Mouse (Mus musculus) erythroid progenitor cell, adult 5-6 weeks (primary cell): ENCODE measurements around the gene Frrs1. TPM values are rescaled to one million over a fixed set of nuclear protein-coding genes. Genes with fewer than 3 reads are reported as not detected.

Experiments used
- ATAC-seq: replicated peaks from 2 replicates; pipeline ENCODE4 v1.8.0; 2016; ENCODE audit warnings: moderate number of reproducible peaks, mild to moderate bottlenecking, moderate TSS enrichment, inconsistent platforms; ENCODE audit not compliant: poor library complexity, low FRiP score, severe bottlenecking
- total RNA-seq, 2 experiments: library from RNA; stranded (forward) in 1 of 2; stranded (reverse) in 1 of 2; fragments of 150-400 nt in 1 of 2; fragments of 186-747, 209-891 nt in 1 of 2; gene quantifications; 2 replicates each; pipeline versions ENCODE4 v1.2.3 to v1.2.4; 2015 to 2017; ENCODE audit warnings: low replicate concordance in 2 of 2

Frrs1 gene
- total RNA-seq, 2 experiments from 2014 or later, result 16.8 to 23.5 TPM

- no peak for ATAC-seq
Observed at GRCm38 (mm10) chr3:116892206-116892563, 32.9 kb downstream of the Frrs1 start.

DNA sequence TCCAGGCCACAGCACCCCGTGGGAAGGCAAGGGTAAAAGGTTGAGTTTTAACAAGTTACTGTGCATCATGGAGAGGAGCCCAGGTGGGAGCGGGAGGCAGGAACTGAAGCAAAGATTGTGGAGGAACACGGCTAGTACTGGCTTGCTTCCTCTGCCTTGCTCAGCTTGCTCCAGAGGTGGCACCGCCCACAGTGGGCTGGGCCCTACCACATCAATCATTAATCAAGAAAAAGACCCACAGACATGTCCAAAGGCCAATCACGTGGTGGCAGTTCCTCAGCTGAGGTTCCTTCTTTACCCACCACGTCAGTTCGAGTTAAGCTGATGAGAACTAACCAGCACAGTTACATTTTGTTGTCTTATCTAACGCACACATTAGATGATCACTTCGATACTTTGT, 33.6 kb downstream of the Frrs1 start:
- no peak for ATAC-seq

DNA sequence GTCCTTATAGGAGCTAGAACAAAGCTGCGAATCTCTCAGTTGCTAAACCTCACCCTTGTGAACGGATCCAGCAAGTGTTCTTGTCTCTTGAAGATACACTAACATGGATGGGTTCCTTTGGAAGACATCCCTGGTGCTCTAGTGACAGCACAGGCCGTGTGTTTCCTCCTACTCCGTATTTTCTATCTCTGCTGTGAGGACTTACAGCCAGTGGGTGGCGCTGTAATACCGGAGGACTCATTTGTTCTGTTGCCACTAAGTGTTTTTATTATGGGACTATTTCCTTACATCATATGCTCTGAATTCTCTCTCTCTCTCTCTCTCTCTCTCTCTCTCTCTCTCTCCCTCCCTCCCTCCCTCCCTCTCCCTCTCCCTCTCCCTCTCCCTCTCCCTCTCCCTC, 44.9 kb downstream of the Frrs1 start:
- no peak for ATAC-seq

- no peak for ATAC-seq
Observed at GRCm38 (mm10) chr3:116905898-116906297, 46.6 kb downstream of the Frrs1 start.

DNA sequence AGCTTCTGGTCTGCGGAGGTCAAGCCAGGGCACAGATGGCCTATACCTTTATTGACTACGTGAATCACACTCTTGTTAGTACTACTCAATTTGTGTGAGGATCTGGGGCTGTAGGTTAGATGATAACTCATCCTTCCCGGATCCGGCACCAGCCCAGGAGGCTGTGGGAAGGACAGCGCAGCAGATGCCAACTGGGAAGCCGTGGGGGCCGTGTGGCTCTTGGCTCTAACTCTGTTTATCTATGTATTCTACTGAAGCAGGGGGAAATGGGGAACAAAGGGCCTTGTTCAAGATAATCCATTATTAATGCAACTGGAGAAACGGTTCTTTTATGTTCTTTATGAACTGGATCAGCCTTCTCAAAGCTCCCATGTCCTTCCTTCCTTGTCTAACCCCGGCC, 47.3 kb downstream of the Frrs1 start:
- no peak for ATAC-seq

GRCm38 (mm10) chr3:116914374-116914773, 55.1 kb downstream of the Frrs1 start:
- no peak for ATAC-seq

- ATAC-seq, result no peak
Observed at GRCm38 (mm10) chr3:116914931-116915330, 55.7 kb downstream of the Frrs1 start.

DNA sequence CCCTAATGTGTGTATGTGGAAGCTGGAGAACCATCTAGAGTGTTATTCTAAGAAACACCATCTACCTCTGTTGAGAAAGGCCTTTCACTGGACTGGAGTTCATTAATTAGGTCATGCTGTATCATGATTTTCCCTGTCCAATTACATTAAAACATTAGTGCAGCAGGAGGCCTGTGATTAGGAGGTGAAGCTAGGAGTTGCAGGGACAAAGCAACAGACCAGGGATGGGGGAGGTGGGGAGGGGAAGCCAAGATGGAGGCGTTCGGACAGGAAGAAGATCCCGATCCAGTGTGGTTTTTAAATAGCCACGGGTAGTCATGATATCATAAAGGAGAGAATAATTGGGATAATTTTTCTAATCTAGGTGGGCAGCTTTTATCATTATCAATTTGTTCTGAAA, 57.8 kb downstream of the Frrs1 start:
- no peak for ATAC-seq

GRCm38 (mm10) chr3:116921535-116921934, 62.3 kb downstream of the Frrs1 start:
- ATAC-seq, result no peak

- no peak for ATAC-seq
Observed at GRCm38 (mm10) chr3:116923042-116923441, 63.8 kb downstream of the Frrs1 start.

DNA sequence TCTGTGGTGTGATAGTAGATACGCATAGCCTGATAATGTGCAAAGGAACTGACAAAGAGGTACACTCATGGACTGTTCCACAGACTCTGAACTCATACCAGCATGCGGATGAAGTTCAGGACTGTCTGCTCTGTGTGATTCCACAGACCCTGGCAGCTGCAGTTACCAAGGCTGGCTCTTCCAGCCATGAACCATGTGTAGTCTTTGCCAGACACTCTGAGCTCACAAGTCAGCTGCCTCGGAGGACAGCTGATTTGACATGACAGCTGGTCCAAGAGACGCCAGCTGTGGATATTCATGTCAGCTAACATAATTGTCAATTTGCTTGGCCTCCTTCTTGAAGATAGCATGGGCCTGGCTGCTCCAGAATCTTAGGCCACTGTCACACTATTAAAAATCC, 69.7 kb downstream of the Frrs1 start:
- no peak for ATAC-seq

DNA sequence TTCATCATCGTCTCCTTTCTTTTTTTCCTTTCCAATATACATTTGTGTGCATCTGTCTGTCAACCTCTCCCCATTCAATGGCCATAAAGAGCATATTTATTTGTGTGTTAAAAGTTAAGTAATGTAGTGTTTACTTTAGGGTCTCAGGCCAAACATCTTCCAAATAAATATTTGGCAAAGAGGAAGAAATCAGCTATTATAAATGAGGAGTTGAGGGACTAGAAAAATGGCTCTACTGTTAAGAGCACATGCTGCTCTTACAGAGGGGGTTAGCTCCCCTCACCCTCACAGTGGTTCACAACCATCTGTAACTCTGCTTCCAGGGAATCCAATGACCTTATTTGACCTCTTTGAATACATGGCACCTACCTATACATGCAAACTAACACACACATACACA, 73.9 kb downstream of the Frrs1 start:
- no peak for ATAC-seq

DNA sequence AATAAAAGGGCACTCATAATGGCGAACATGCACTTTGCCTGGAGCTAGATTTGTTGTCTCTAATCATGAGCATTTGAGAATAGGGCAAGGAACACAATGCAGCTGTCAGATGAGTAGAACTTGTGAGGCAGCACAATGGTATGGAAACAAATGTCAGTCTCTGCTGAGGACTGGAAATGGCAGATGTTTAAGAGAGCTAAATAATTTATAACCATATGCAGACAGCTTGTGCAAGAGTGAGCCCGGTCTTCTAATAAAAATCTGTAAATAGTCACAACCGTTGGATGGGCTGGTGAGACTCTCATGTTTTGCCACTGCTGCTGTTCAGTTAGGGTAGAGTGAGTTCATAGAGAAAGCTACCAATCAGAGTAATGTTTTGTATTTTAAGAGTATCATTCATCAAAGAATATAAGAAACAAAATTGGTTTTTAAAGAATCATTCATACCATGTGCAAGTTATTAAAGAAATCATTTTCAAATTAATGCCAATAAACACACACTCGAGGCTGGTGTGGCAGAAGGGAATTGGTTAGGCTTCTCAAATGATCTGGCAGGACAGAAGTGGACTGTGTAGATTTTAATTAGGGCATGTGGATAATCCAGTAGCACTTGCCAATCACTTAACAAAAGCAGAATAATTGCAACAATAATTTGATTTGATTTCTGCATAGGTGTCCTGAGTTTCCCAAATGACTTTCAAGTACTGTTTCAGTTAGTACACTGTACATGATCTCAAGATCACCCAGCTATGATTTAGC, 77.8 kb downstream of the Frrs1 start:
- ATAC-seq, result no peak

- no peak for ATAC-seq
Observed at GRCm38 (mm10) chr3:116940804-116941558, 81.7 kb downstream of the Frrs1 start.

DNA sequence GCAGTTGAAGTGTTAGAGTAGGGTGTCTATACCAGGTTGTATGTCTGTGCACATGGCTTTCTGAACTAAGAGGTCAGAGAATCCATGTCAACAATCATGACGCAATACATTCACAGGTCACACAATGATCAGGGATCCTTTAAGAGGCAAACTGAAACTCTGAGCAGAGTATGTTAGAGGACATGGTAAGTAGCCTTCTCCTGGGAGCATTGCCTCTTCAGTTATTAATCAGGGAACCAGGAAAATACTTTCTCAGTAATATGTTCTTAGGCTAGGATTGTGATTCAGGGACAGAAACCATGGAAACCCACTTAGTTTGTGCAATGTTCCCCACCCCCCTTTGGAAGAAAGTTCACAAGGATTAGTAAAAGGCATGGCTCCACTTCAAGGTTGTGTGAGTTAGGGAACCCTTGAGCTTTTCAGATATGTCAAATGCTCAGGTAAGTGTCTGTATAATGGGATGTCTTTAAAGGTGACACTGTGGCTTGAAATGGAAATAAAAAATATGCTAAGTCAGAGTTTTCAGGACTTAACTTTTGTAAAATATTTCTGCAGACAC, 82.4 kb downstream of the Frrs1 start:
- no peak for ATAC-seq

- no peak for ATAC-seq
Observed at GRCm38 (mm10) chr3:116942751-116943150, 83.5 kb downstream of the Frrs1 start.

DNA sequence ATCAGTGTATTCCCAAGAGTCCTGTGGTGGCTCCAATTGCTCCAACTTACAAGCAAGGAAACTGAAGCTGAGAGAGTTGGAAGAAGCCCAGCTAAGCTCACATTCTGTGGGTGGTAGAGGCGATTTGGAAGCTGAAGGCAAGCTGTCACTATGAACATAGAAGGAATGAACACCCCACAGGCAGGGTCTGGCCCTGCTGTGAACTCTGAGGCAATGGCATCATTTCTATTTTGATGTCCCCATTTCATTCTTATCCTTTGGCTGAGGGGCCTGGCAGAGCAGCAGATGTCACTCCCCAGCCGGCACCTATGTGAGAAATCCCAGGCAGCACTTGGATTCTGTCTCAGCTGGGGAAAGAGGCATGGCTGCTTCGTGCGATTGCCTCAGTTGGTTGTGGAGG, 84.2 kb downstream of the Frrs1 start:
- no peak for ATAC-seq

- no peak for ATAC-seq
Observed at GRCm38 (mm10) chr3:116946476-116946875, 87.2 kb downstream of the Frrs1 start.

- no peak for ATAC-seq
Observed at GRCm38 (mm10) chr3:116950665-116951115, 91.4 kb downstream of the Frrs1 start.

- ATAC-seq, result no peak
Observed at GRCm38 (mm10) chr3:116951489-116951888, 92.2 kb downstream of the Frrs1 start.

DNA sequence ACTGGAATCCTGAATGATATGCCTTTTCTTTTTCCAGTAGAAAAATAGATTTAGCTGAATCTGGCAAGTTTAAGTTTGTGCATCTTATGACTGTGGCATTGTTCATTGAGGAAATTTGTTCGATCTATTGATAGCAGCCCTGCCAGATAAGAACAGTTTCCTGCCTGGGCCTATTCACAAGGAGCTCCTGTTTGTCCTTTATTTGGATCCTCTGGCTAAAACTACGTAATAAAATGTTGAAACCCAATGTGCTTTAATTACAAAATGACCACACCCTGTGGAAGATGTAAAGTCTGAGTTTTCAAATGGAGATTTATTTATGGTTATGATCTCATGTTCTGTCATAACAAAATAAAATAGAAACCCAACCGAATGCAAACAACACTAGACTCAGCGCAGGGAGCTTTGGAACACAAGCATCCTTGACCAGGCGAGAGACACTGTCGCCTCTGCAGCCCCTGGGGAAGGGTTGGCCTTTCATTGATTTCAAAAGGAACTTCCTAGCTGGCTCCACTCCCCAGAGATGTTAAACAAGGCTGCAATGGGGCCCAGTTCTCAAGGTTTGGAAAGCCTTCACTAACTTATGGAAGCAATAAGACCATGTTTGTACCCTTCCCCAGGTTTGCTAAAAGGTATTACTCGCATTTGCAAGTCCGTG, 93.1 kb downstream of the Frrs1 start:
- ATAC-seq, result no peak
